Mouse (Mus musculus): ENCODE data around the gene Olfr1359. TPM values are rescaled to one million over a fixed set of nuclear protein-coding genes. Genes with fewer than 3 reads are reported as not detected.
A peak's percentile ranks its signal among the peaks of the same experiment; 100 is the strongest.
"Not testable (repeated sequence)": the region's sequence is repeated elsewhere in the genome, so short reads cannot be mapped to it uniquely, and the experiment has no call there.

The Olfr1359 gene
- polyA plus RNA-seq, 1 experiment from 2014 or later, result not detected

DNA sequence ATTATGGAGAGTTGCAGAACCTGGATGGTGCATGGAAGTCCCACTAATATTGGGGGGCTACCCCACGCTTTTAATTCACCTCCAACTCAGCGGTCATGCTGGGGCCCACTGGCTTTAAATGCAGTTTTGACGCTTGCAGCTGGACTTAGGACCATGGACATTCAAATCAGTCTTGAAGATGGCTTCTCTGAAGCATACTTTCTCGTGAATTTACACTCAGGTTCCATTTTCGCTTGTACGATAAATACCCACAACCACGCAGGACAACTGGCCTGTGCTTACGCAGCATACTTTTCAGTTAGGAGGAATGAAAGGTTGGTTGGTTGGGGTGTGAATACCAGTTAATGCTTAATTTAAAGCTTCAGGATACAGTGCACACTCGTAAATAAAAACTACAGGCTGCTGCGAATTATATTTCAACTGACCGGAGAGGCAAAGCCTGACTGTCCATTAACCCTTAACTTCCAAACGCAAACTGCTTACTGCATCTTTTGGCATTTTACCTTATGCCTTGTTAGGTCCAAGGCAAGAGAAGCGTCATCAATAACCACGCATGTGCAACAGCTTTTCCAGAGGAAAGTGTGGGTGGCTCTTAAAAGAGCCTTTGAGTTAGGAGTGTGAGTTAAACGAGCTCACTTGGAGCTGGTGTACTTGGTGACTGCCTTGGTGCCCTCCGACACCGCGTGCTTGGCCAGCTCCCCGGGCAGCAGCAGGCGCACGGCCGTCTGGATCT is 17.4 kb downstream of the Olfr1359 start:
- H3K9ac ChIP-seq (ENCODE audit: low read length), result peak overlapping the region; percentile 75
- peak overlapping the region; percentile 44 for H3K4me3 ChIP-seq (ENCODE audit: low read depth, low read length)
- peak overlapping the region; percentile 92 for H3K27ac ChIP-seq (ENCODE audit: low read depth, low read length)
- ATAC-seq (ENCODE audit: low FRiP score) (no peak), DNase-seq (ENCODE audit: low spot score, missing footprints) (peak; percentile 94)
- under 1% methylated on average over 22 of the region's 22 CpGs for WGBS
- no peaks in the 10 kb centered on the region for H3K9me3 ChIP-seq (ENCODE audit: control insufficient read depth, low read length)
- H3K4me2 ChIP-seq, result peak overlapping the region; percentile 80
- no peaks in the 10 kb centered on the region for H3K36me3 ChIP-seq (ENCODE audit: control insufficient read depth, insufficient read depth, low read length)
- H3K27me3 ChIP-seq (ENCODE audit: control insufficient read depth, insufficient read depth, low read length), result no peaks in the 10 kb centered on the region
- H3K4me1 ChIP-seq (ENCODE audit: control insufficient read depth, insufficient read depth, low read length), result peaks cover 16% of the 10 kb centered on the region

DNA sequence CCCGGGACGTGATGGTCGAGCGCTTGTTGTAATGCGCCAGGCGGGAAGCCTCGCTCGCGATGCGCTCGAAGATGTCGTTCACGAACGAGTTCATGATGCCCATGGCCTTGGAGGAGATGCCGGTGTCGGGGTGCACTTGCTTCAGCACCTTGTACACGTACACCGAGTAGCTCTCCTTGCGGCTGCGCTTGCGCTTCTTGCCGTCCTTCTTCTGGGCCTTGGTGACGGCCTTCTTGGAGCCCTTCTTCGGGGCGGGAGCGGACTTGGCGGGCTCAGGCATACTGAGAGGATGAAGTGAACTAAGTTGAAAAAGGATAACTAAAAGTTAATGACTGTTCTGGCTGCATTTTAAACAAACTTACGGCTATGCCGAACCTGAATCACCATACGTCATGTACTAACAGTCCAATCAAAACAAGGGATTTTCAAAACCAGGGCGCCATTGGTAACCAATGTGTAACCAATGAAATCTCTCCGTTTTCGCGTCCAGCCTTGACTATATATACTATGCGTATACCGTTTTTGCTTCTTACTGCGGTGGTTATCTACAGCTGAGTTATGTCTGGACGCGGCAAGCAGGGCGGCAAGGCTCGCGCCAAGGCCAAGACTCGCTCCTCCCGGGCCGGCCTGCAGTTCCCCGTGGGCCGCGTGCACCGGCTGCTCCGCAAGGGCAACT is 18.1 kb downstream of the Olfr1359 start, which contains the start of the genes Hist1h2bl and Hist1h2ai:
Gene Hist1h2bl, minus strand, starts transcription at position 280 of the 676 bp plus-strand sequence.
Gene Hist1h2ai, plus strand, starts transcription at position 559 of the 676 bp plus-strand sequence.
- peak; percentile 93 for ATAC-seq (ENCODE audit: low FRiP score)
- DNase-seq (ENCODE audit: low spot score, missing footprints), result peak; percentile 98
- H3K4me3 ChIP-seq (ENCODE audit: low read depth, low read length), result peak within 1 kb of the TSS; percentile 44
- peak within 1 kb of the TSS; percentile 94 for H3K27ac ChIP-seq (ENCODE audit: low read depth, low read length)
- not testable (repeated sequence) for H3K27me3 ChIP-seq (ENCODE audit: control insufficient read depth, insufficient read depth, low read length); H3K9me3 ChIP-seq (ENCODE audit: control insufficient read depth, low read length); H3K36me3 ChIP-seq (ENCODE audit: control insufficient read depth, insufficient read depth, low read length)
- H3K9ac ChIP-seq (ENCODE audit: low read length), result peak within 1 kb of the TSS; percentile 84
- WGBS, result under 1% methylated on average over 26 of the region's 50 CpGs
- peaks cover 18% of the 10 kb centered on the region for H3K4me1 ChIP-seq (ENCODE audit: control insufficient read depth, insufficient read depth, low read length)
- H3K4me2 ChIP-seq, result peak within 1 kb of the TSS; percentile 89

DNA sequence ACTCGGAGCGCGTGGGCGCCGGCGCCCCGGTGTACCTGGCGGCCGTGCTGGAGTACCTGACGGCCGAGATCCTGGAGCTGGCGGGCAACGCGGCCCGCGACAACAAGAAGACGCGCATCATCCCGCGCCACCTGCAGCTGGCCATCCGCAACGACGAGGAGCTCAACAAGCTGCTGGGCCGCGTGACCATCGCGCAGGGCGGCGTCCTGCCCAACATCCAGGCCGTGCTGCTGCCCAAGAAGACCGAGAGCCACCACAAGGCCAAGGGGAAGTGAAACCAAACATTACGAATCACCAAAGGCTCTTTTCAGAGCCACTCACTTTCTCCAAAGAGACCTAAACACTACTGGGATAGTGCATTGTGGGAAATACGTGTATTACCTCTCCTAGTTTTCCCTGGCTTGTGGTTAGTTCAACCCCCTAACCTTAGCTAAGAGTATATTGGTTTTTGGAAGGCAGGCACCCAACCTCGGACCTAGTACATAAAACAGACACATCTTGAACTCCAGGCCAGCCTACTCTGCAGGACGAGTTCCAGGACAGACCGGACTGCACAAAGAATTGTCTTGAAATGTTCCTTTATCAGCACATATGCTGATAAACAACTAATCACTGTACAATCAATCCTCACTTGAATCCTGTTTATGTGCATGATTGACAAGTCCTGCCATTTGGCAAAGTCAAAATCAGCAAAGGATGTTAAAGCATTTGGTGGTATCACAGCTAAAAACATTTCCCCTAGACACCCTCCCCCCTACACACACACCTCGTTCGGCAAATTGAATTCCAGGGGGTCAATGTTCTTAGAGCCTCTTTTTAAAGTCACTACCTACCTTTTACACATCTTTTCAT is 18.9 kb downstream of the Olfr1359 start:
- H3K36me3 ChIP-seq (ENCODE audit: control insufficient read depth, insufficient read depth, low read length); H3K27me3 ChIP-seq (ENCODE audit: control insufficient read depth, insufficient read depth, low read length); H3K9me3 ChIP-seq (ENCODE audit: control insufficient read depth, low read length): not testable (repeated sequence)
- H3K4me2 ChIP-seq, result peak overlapping the region; percentile 89
- DNase-seq (ENCODE audit: low spot score, missing footprints) (peak; percentile 97), ATAC-seq (ENCODE audit: low FRiP score) (peak; percentile 28; the same call in 1 of the 2 replicates)
- peak overlapping the region; percentile 84 for H3K9ac ChIP-seq (ENCODE audit: low read length)
- 1% methylated on average over 9 of the region's 38 CpGs for WGBS
- peaks cover 18% of the 10 kb centered on the region for H3K4me1 ChIP-seq (ENCODE audit: control insufficient read depth, insufficient read depth, low read length)
- H3K4me3 ChIP-seq (ENCODE audit: low read depth, low read length), result peak overlapping the region; percentile 44
- H3K27ac ChIP-seq (ENCODE audit: low read depth, low read length), result peak overlapping the region; percentile 94

DNA sequence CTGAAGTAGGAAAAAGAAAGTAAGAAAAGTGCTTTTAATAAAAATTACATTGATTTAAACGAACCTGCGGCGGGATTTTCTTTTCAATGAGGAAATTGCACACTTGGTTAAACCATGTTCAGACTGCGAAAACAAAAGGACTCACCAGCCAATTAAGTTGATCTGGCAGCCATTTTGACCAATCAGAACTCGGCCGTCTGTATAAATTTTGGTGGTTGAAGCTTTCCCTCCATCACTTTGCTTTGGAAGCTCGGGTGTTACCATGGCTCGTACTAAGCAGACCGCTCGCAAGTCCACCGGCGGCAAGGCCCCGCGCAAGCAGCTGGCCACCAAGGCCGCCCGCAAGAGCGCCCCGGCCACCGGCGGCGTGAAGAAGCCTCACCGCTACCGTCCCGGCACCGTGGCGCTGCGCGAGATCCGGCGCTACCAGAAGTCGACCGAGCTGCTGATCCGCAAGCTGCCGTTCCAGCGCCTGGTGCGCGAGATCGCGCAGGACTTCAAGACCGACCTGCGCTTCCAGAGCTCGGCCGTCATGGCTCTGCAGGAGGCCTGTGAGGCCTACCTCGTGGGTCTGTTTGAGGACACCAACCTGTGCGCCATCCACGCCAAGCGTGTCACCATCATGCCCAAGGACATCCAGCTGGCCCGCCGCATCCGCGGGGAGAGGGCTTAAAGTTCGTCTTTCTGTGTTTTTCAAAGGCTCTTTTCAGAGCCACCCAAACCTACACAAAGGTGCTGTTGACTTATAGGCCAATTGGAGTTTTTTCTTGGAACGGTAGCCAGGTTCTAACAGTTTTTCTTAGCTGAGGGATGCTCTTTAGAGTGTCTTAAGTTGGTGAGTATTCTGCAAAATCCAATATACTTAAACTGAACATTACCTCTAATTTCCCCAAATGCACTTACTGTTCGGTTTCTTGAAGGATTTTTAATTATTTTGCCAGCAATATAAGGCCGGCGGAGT is 19.8 kb downstream of the Olfr1359 start, which contains the start of gene Hist1h3h:
Gene Hist1h3h, plus strand, starts transcription at position 263 of the 961 bp plus-strand sequence.
- peak; percentile 99 for DNase-seq (ENCODE audit: low spot score, missing footprints)
- Histone ChIP-seq H3K4me3 (ENCODE audit: low read depth, low read length) (peak within 1 kb of the TSS; percentile 44), H3K9ac (ENCODE audit: low read length) (peak within 1 kb of the TSS; percentile 84), H3K4me2 (peak within 1 kb of the TSS; percentile 89), H3K27ac (ENCODE audit: low read depth, low read length) (peak within 1 kb of the TSS; percentile 94), H3K4me1 (ENCODE audit: control insufficient read depth, insufficient read depth, low read length) (peaks cover 20% of the 10 kb centered on the region)
- ATAC-seq (ENCODE audit: low FRiP score), result peak; percentile 54
- not testable (repeated sequence) for H3K36me3 ChIP-seq (ENCODE audit: control insufficient read depth, insufficient read depth, low read length); H3K9me3 ChIP-seq (ENCODE audit: control insufficient read depth, low read length); H3K27me3 ChIP-seq (ENCODE audit: control insufficient read depth, insufficient read depth, low read length)
- WGBS, result under 1% methylated on average over 25 of the region's 56 CpGs

DNA sequence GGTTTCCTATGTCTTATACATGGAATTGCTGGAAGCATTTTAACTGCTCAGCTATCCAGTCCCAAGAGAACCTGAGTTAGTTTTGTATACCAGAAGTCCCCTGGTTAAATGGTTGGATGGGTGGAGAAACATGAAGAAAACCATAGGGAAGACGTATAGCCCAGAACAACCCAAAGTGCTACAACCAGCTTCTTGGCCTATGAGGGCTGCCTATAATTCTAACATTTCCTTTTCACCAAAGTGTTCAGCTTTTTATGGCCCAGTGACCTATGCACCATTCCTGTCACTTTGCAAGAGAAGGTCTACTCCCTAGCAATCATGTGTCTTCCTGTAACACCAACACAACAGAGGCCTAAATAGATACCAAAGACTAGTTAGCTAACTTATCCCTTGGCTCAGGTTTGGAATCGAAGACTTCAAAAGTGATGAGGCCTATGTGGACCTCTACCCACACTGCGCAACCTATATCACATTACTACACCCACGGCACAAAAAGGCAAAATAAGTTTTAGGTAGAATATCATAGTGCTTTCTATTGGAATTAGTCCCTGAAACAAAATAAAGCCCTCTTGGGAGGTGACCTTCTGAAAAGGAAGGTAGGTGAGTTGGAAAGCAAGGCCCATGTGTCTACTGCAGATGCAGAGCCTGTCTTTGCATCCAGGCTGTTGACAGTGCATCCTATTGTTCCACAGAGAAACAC is 20.6 kb downstream of the Olfr1359 start:
- no peaks in the 10 kb centered on the region for H3K27me3 ChIP-seq (ENCODE audit: control insufficient read depth, insufficient read depth, low read length)
- WGBS, result 57% methylated on average over 4 of the region's 4 CpGs
- no peak for ATAC-seq (ENCODE audit: low FRiP score)
- H3K4me2 ChIP-seq, result peak overlapping the region; percentile 70
- no peaks in the 10 kb centered on the region for H3K9me3 ChIP-seq (ENCODE audit: control insufficient read depth, low read length)
- no peaks in the 10 kb centered on the region for H3K36me3 ChIP-seq (ENCODE audit: control insufficient read depth, insufficient read depth, low read length)
- H3K4me3 ChIP-seq (ENCODE audit: low read depth, low read length), result peak overlapping the region; percentile 32
- peak overlapping the region; percentile 88 for H3K27ac ChIP-seq (ENCODE audit: low read depth, low read length)
- peak; percentile 93 for DNase-seq (ENCODE audit: low spot score, missing footprints)
- peaks cover 22% of the 10 kb centered on the region for H3K4me1 ChIP-seq (ENCODE audit: control insufficient read depth, insufficient read depth, low read length)
- peak overlapping the region; percentile 77 for H3K9ac ChIP-seq (ENCODE audit: low read length)

DNA sequence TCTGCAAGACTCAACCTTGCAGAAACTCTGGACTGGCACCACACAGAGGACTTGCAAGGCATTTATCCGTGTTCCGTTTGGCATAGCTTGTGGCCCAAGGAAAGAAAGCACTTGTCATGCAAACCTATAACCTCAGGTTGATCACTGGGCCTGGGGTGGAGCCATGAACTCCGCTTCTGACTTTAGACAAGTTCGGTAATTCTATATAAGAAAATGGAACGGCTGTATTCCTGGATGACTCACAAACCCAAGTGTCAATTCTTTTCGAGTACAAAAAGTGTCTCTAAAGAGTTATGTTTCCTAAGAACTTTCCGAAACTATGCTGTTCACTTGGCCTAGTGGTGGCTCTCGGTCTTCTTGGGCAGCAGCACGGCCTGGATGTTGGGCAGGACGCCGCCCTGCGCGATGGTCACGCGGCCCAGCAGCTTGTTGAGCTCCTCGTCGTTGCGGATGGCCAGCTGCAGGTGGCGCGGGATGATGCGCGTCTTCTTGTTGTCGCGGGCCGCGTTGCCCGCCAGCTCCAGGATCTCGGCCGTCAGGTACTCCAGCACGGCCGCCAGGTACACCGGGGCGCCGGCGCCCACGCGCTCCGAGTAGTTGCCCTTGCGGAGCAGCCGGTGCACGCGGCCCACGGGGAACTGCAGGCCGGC is 23.3 kb downstream of the Olfr1359 start:
- 3% methylated on average over 17 of the region's 44 CpGs for WGBS
- peak overlapping the region; percentile 49 for H3K4me2 ChIP-seq
- H3K4me1 ChIP-seq (ENCODE audit: control insufficient read depth, insufficient read depth, low read length), result peaks cover 14% of the 10 kb centered on the region
- ATAC-seq (ENCODE audit: low FRiP score), result peak; percentile 18
- H3K36me3 ChIP-seq (ENCODE audit: control insufficient read depth, insufficient read depth, low read length); H3K27me3 ChIP-seq (ENCODE audit: control insufficient read depth, insufficient read depth, low read length); H3K9me3 ChIP-seq (ENCODE audit: control insufficient read depth, low read length): not testable (repeated sequence)
- peak overlapping the region; percentile 94 for H3K27ac ChIP-seq (ENCODE audit: low read depth, low read length)
- H3K4me3 ChIP-seq (ENCODE audit: low read depth, low read length), result peak overlapping the region; percentile 28
- H3K9ac ChIP-seq (ENCODE audit: low read length), result peak overlapping the region; percentile 76
- DNase-seq (ENCODE audit: low spot score, missing footprints), result peak; percentile 90

DNA sequence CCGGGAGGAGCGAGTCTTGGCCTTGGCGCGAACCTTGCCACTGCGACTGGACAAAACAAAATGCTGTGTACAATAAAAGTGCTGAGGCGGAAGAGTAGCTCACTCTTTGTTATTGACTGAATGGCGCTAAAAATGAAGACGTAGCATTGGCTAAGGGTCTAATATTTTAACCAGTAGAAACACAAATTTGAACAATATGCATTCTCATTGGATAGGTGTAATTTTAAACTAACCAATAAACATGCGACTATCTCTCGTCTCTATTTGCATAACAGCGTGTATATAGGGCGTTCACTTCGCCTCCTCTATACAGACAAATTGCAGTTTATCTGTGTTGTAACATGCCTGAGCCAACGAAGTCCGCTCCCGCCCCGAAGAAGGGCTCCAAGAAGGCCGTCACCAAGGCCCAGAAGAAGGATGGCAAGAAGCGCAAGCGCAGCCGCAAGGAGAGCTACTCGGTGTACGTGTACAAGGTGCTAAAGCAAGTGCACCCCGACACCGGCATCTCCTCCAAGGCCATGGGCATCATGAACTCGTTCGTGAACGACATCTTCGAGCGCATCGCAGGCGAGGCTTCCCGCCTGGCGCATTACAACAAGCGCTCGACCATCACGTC is 24.0 kb downstream of the Olfr1359 start, which contains the start of gene Hist1h2bm:
Gene Hist1h2bm, plus strand, starts transcription at position 288 of the 616 bp plus-strand sequence.
- Histone ChIP-seq H3K4me3 (ENCODE audit: low read depth, low read length) (peak within 1 kb of the TSS; percentile 28), H3K4me1 (ENCODE audit: control insufficient read depth, insufficient read depth, low read length) (peaks cover 12% of the 10 kb centered on the region), H3K27ac (ENCODE audit: low read depth, low read length) (peak within 1 kb of the TSS; percentile 94), H3K4me2 (peak within 1 kb of the TSS; percentile 49), H3K9ac (ENCODE audit: low read length) (peak within 1 kb of the TSS; percentile 76)
- ATAC-seq (ENCODE audit: low FRiP score), result peak; percentile 94
- not testable (repeated sequence) for H3K27me3 ChIP-seq (ENCODE audit: control insufficient read depth, insufficient read depth, low read length); H3K36me3 ChIP-seq (ENCODE audit: control insufficient read depth, insufficient read depth, low read length); H3K9me3 ChIP-seq (ENCODE audit: control insufficient read depth, low read length)
- DNase-seq (ENCODE audit: low spot score, missing footprints), result peak; percentile 98
- WGBS, result 0% methylated on average over 37 of the region's 37 CpGs

Data from midbrain, embryonic 11.5 days (tissue).